Mouse (Mus musculus) midbrain, embryonic 12.5 days (tissue): ENCODE data around the gene Coasy. TPM values are rescaled to one million over a fixed set of nuclear protein-coding genes. Genes with fewer than 3 reads are reported as not detected.

Source experiments
- ATAC-seq: fragments of 200-750 bp; cut with Nextera tagmentation; 2 replicates; pipeline ENCODE4 v1.8.0; 2017; ENCODE audit warnings: low read depth, moderate TSS enrichment, moderate library complexity; ENCODE audit not compliant: low FRiP score
- H3K27ac ChIP-seq: fragments of 300-500 bp; sonication (generic); replicated peaks from 2 replicates; pipeline ENCODE4 v1.5.1; 2016; ENCODE audit warnings: mild to moderate bottlenecking
- H3K27me3 ChIP-seq: fragments of 300-500 bp; sonication (generic); 2 replicates; pipeline ENCODE4 v1.6.1; 2016; ENCODE audit warnings: mild to moderate bottlenecking
- H3K36me3 ChIP-seq: fragments of 300-500 bp; sonication (generic); 2 replicates; pipeline ENCODE4 v1.6.1; 2016
- H3K4me1 ChIP-seq: fragments of 300-500 bp; sonication (generic); 2 replicates; pipeline ENCODE4 v1.6.1; 2016
- H3K4me2 ChIP-seq: fragments of 300-500 bp; sonication (generic); replicated peaks from 2 replicates; pipeline ENCODE4 v1.6.1; 2016; ENCODE audit warnings: mild to moderate bottlenecking, moderate library complexity
- H3K4me3 ChIP-seq: fragments of 300-500 bp; sonication (generic); 2 replicates; pipeline ENCODE4 v1.5.1; 2016; ENCODE audit warnings: mild to moderate bottlenecking
- H3K9ac ChIP-seq: fragments of 300-500 bp; sonication (generic); replicated peaks from 2 replicates; pipeline ENCODE4 v1.6.1; 2016; ENCODE audit warnings: mild to moderate bottlenecking, moderate library complexity
- H3K9me3 ChIP-seq: fragments of 300-500 bp; sonication (generic); 2 replicates; pipeline ENCODE4 v1.6.1; 2016; ENCODE audit warnings: mild to moderate bottlenecking
- WGBS: fragments of 180-500 bp; shearing (Covaris S2); methylation state at CpG from one replicate; pipeline ENCODE4 v1.1.7; 2016; 5-methylcytosine and 5-hydroxymethylcytosine counted together
- polyA plus RNA-seq: library from polyadenylated mRNA; unstranded; fragments of >200 nt; fragmentation: Nextera tagmentation; extraction: Ambion mirVana; gene quantifications from 2 replicates; pipeline ENCODE4 v1.2.1, GENCODE M21; 2016

Coasy gene
- polyA plus RNA-seq, 1 experiment from 2014 or later = 53.9 TPM

DNA sequence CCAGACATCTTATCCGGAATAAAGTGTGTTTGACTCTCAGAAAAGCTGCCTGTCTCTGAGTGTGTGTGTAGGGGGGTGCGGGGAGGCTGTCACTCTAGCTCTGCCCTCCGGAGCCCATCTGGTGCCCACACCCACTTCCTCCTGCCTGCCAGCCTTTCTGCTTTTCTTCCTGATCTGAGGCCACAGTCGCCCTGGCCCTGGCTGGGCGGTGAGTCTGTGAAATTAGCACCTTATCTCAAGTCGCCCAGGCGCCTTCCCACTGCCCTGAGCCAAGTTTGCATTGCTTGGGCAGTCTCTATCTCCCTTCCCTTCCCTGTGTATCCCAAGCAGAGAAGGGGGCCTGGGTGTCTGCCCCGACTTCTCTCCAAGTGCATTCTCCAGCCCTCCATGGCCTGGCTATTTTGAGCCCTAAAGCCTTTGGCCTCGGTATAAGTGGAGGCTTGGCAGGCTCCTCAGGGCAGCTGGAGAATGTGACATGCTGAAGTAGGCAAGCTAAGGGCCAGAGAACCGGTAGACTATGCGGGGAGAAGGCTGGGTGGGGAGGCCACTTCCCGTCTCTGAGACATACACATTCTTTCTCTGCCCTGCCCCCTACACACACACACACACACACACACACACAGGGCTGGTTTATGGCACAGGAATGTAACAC lies 18.6 kb upstream of the Coasy start:
- Histone ChIP-seq H3K4me3 (no peak overlapping the region), H3K27ac (peak overlapping the region; percentile 58), H3K9ac (no peak overlapping the region), H3K4me2 (no peak overlapping the region), H3K4me1 (peaks cover 5% of the 10 kb centered on the region; the same call in 1 of the 2 replicates), H3K36me3 (peaks cover 55% of the 10 kb centered on the region), H3K27me3 (peaks cover 8% of the 10 kb centered on the region), H3K9me3 (no peaks in the 10 kb centered on the region)
- no peak for ATAC-seq
- WGBS = 69% methylated on average over 12 of the region's 12 CpGs

DNA sequence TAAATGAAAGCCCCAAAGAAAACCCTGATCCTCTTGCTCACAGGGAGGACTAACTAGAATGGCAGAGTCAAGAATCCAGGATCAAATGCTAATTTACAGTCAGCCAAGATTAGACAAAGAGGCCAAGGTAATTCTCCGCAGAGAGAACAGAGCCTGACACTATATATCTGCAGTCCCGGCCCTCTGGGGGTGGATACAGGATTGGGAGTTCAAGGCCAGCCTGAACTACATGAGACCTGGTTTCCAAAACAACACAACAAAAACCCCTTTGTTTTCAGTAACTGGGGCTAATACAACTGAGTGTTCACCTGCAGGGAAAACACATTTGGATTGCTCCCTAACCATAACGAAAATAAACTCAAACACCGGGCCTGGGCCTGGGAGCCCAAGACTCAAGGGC lies 17.9 kb upstream of the Coasy start:
- 88% methylated on average over 4 of the region's 4 CpGs for WGBS
- H3K9me3 ChIP-seq = no peaks in the 10 kb centered on the region
- no peak overlapping the region for H3K4me3 ChIP-seq
- peaks cover 8% of the 10 kb centered on the region for H3K27me3 ChIP-seq
- peaks cover 48% of the 10 kb centered on the region for H3K36me3 ChIP-seq
- H3K4me2 ChIP-seq = no peak overlapping the region
- no peak overlapping the region for H3K9ac ChIP-seq
- peaks cover 7% of the 10 kb centered on the region for H3K4me1 ChIP-seq
- 0 out of 2 replicates have a peak overlapping the region, but pooled peaks have one; percentile 58 for H3K27ac ChIP-seq
- no peak for ATAC-seq

DNA sequence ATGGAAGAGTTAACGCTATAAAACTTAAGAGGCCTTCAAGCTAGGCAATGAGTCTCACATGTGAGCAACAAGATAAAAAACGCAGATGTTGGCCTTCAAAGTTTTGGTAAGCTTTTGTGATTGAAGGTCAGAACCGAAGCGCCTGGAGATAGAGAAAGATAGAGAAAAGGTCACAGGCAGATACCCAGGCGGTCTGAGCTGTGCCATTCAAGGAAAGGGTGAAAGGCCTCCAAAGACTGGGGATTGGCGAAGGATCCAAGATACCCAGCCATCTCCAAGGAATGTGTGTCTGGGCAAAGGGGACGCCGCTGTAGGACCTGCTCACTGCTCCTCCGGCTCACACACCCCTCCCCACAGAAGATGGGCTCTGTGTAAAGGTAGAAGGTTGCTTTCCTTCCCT lies 17.4 kb upstream of the Coasy start:
- 92% methylated on average over 9 of the region's 9 CpGs for WGBS
- Histone ChIP-seq H3K4me2 (no peak overlapping the region), H3K9ac (no peak overlapping the region), H3K4me1 (peaks cover 8% of the 10 kb centered on the region), H3K9me3 (no peaks in the 10 kb centered on the region), H3K36me3 (peaks cover 43% of the 10 kb centered on the region), H3K4me3 (no peak overlapping the region), H3K27me3 (peaks cover 8% of the 10 kb centered on the region), H3K27ac (no peak overlapping the region)
- no peak for ATAC-seq

DNA sequence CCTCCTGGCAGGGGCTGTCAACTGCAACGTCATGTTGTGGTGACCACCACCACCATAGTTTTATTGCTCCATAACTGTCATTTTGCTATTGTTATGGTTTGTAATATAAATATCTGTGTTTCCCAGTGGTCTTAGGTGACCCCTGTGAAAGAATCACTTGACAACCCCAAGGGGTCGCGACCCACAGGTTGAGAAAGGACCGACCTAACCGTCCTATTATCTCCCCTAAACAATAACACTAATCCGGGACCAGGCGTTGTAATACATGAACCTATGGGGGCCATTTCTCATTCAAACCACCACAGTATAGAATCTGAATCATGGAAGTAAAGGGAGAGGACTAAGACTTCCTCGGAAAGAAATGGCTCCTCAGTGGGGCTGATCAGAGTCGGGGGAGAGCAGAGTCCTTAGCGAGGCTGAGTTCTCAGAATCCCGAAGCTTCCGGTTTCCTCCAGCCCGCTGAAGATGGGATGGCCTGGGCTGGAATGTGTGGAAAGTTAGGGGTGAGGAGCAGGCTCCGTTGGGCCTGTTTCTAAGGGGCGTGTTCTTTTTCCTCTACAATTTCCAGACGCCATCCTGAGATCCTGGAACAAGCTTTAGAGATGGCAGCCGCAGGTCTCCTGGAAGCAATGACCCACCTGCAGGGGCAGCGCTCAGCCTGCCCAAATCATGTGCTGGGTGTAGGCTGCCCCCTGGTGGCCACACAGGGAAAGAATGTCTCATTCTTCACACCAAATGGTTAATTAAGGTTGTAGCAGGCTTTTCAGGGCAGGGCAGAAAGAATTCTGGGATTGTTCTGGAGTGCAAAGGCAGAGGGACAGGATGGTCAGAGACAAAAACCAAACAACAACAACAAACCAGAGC lies 15.6 kb upstream of the Coasy start:
- 0 out of 2 replicates have a peak, but pooled peaks have one; percentile 41 for ATAC-seq
- H3K27ac ChIP-seq = 0 out of 2 replicates have a peak overlapping the region, but pooled peaks have one; percentile 22
- 14% methylated on average over 18 of the region's 18 CpGs for WGBS
- peaks cover 25% of the 10 kb centered on the region for H3K36me3 ChIP-seq
- no peaks in the 10 kb centered on the region for H3K9me3 ChIP-seq
- peak overlapping the region; percentile 60 for H3K4me2 ChIP-seq
- H3K9ac ChIP-seq = no peak overlapping the region; the same call in 1 of the 2 replicates
- H3K4me1 ChIP-seq = peaks cover 18% of the 10 kb centered on the region
- H3K4me3 ChIP-seq = peak overlapping the region; percentile 35
- H3K27me3 ChIP-seq = peaks cover 20% of the 10 kb centered on the region

DNA sequence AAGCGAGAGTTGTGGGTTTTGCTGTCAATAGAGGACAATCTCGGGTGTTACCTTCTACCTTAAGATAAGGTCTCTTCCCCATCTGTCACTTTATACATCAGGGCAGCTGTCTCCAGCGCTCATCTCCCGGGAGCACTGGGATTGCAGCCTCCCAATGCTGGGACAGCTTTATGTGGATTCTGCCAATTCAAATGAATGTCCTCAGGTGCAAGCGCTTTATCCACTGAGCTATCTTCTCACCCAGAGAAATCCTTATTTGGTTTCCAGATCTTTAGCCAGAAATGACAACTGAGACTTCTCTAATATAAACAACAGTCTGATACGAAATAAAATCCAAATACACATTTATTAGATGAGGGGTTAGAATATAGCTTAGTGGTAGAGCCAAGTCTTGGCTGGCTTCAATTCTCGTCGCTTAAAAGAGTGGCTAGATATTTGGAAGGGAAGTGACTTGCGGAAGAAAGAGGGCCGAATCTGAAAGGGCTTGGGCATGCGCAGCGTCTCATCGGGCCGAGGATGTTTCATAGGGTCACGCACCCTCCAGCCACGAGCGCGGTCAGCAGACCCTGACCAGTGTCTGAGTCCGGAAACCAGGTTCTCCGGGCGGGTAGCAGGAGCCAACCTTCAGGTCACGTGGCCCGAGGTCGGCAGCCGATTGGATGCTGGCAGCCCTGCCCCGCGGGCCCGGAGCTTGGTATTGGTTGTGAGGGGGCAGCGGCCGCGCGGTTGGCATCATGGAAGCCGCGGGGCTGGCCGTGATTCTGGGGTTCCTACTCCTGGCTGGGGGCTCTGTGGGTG lies 12.8 kb upstream of the Coasy start, which contains the start of gene Naglu:
Gene Naglu, plus strand, starts transcription at position 622 of the 798 bp plus-strand sequence.
- Histone ChIP-seq H3K27me3 (peaks cover 28% of the 10 kb centered on the region), H3K4me2 (peak within 1 kb of the TSS; percentile 99), H3K9ac (peak within 1 kb of the TSS; percentile 80), H3K4me1 (peaks cover 18% of the 10 kb centered on the region), H3K4me3 (peak within 1 kb of the TSS; percentile 85), H3K9me3 (no peaks in the 10 kb centered on the region), H3K27ac (0 out of 2 replicates have a peak within 1 kb of the TSS, but pooled peaks have one; percentile 20), H3K36me3 (no peaks in the 10 kb centered on the region)
- 4% methylated on average over 35 of the region's 35 CpGs for WGBS
- ATAC-seq = peak; percentile 92

DNA sequence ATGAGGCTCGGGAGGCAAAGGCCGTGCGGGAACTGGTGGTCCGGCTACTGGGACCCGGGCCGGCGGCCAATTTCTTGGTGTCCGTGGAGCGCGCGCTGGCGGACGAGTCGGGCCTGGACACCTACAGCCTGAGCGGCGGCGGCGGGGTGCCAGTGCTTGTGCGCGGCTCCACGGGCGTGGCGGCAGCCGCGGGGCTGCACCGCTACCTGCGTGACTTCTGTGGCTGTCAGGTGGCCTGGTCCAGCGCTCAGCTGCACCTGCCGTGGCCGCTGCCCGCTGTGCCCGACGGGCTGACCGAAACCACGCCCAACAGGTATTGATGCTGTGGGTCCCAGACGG lies 12.2 kb upstream of the Coasy start:
- no peaks in the 10 kb centered on the region for H3K36me3 ChIP-seq
- peaks cover 28% of the 10 kb centered on the region for H3K27me3 ChIP-seq
- H3K4me3 ChIP-seq = peak overlapping the region; percentile 85
- peak overlapping the region; percentile 99 for H3K4me2 ChIP-seq
- under 1% methylated on average over 36 of the region's 36 CpGs for WGBS
- H3K27ac ChIP-seq = 0 out of 2 replicates have a peak overlapping the region, but pooled peaks have one; percentile 20
- peak; percentile 65 for ATAC-seq
- peak overlapping the region; percentile 80 for H3K9ac ChIP-seq
- H3K4me1 ChIP-seq = peaks cover 18% of the 10 kb centered on the region
- no peaks in the 10 kb centered on the region for H3K9me3 ChIP-seq

DNA sequence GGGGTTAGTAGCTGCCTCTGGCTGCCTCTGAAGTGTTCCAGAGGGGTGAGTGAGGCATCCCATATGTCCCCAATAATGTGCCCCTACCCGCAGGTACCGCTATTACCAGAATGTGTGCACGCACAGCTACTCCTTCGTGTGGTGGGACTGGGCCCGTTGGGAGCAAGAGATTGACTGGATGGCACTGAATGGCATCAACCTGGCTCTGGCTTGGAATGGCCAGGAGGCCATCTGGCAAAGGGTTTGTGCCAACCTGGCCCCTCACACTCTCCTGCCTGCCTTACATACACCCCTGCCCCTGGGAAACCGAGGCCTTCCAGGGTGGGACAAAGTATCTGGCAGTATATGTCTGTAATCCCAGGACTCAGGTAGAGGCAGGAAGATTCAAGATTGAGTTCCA lies 11.4 kb upstream of the Coasy start:
- Histone ChIP-seq H3K36me3 (no peaks in the 10 kb centered on the region), H3K27me3 (peaks cover 28% of the 10 kb centered on the region), H3K9me3 (no peaks in the 10 kb centered on the region), H3K4me1 (peaks cover 18% of the 10 kb centered on the region), H3K27ac (no peak overlapping the region), H3K9ac (peak overlapping the region; percentile 80; the same call in 1 of the 2 replicates), H3K4me3 (peak overlapping the region; percentile 85; the same call in 1 of the 2 replicates), H3K4me2 (peak overlapping the region; percentile 99)
- ATAC-seq = no peak
- 77% methylated on average over 6 of the region's 6 CpGs for WGBS

DNA sequence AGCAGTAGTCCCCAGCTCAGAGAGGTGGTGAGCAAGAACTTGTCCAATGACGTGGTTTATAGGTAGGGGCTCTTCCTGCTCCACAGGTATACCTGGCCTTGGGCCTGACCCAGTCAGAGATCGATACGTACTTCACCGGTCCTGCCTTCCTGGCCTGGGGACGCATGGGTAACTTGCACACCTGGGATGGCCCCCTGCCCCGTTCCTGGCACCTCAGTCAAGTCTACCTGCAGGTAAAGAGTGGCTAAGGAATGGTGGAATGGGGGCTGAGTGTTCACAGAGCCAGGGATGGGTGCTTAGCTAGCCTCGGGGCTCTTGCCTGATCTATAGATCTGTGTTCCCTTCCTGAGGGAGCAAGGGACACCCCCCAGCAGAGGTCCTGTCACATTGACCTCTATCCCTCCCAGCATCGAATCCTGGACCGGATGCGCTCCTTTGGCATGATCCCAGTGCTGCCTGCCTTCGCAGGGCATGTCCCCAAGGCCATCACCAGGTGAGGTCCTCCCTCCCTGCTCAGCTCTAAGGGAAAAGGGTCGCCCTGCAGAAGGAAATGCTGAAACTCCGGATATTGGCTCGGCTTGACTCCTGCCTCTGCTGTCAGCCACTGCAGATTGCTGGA lies 10.4 kb upstream of the Coasy start:
- Histone ChIP-seq H3K4me3 (no peak overlapping the region), H3K27me3 (peaks cover 37% of the 10 kb centered on the region), H3K36me3 (peaks cover 4% of the 10 kb centered on the region; the same call in 1 of the 2 replicates), H3K27ac (no peak overlapping the region), H3K4me2 (no peak overlapping the region), H3K9me3 (no peaks in the 10 kb centered on the region), H3K9ac (no peak overlapping the region), H3K4me1 (peaks cover 17% of the 10 kb centered on the region)
- no peak for ATAC-seq
- 73% methylated on average over 14 of the region's 14 CpGs for WGBS

DNA sequence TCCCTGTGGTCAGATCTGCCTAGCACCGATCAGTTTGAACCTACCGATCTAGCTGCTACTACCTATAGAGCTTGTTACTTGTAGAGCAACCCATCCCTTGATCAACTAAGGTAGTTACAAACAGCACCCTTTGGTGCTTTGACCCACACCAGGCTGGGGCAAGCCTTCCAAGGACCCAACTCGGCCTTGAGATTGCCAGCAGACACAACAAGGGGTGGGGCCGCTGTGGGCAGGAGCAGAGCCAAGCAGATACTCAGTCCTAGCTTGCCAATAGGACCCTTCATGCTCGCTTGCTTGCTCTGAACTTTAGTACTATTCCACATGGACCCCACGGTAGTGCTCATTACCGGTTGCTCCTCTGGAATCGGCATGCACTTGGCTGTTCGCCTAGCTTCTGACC lies 4.2 kb upstream of the Coasy start, which contains the start of gene Hsd17b1:
Gene Hsd17b1, plus strand, starts transcription at position 291 of the 400 bp plus-strand sequence.
- H3K27me3 ChIP-seq = peaks cover 56% of the 10 kb centered on the region
- H3K36me3 ChIP-seq = peaks cover 4% of the 10 kb centered on the region; the same call in 1 of the 2 replicates
- no peak for ATAC-seq

DNA sequence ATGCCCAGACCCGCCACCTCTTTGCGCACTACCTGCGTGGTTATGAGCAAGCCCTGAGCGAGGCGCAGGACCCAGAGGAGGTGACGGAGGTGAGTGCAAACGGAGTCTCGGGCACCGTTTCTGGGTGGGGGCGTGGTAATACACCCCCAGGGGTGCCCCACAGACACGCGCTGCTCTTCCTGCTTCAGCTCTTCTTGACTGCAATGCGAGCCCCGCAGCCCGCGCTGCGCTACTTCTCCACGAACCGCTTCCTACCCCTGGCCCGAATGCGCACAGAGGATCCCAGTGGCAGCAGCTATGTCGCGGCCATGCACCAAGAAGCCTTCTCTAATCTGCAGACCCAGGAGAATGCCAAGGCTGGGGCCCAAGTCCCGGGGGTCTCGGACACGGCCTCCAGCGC lies 2.6 kb upstream of the Coasy start:
- WGBS = 3% methylated on average over 26 of the region's 27 CpGs
- Histone ChIP-seq H3K36me3 (peaks cover 4% of the 10 kb centered on the region; the same call in 1 of the 2 replicates), H3K4me2 (no peak overlapping the region), H3K9me3 (no peaks in the 10 kb centered on the region), H3K9ac (no peak overlapping the region), H3K4me3 (no peak overlapping the region), H3K27me3 (peaks cover 56% of the 10 kb centered on the region), H3K4me1 (peaks cover 17% of the 10 kb centered on the region), H3K27ac (no peak overlapping the region)
- ATAC-seq = no peak

More for the DNA sequence above, 4.2 kb upstream of the Coasy start, which contains the start of gene Hsd17b1:
- 66% methylated on average over 9 of the region's 9 CpGs for WGBS
- H3K9me3 ChIP-seq = no peaks in the 10 kb centered on the region
- no peak within 1 kb of the TSS for H3K27ac ChIP-seq
- H3K9ac ChIP-seq = no peak within 1 kb of the TSS
- peaks cover 11% of the 10 kb centered on the region for H3K4me1 ChIP-seq
- no peak within 1 kb of the TSS for H3K4me2 ChIP-seq
- no peak within 1 kb of the TSS for H3K4me3 ChIP-seq

DNA sequence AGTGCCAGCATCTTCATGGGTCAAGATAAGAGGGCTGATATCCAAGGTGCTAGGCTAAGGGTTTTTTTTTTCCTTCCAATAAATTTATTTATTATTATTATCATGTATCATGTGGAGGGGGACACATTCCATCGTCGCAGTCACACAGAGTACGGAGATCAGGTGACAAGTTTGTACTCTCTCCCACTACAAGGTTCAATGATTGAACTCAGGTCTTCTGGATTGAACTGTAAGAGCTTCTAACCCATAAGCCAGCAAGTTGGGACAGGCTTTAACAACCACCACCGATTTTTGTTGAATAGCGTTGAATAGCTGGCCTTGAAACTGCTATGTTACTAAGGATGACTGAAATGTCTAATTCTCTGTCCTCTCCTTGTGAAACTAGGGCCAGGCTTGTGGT lies 1.9 kb upstream of the Coasy start:
- no peak overlapping the region for H3K4me2 ChIP-seq
- 67% methylated on average over 5 of the region's 5 CpGs for WGBS
- no peak overlapping the region for H3K27ac ChIP-seq
- H3K27me3 ChIP-seq = peaks cover 56% of the 10 kb centered on the region
- ATAC-seq = no peak
- no peak overlapping the region for H3K4me3 ChIP-seq
- peaks cover 17% of the 10 kb centered on the region for H3K4me1 ChIP-seq
- no peak overlapping the region for H3K9ac ChIP-seq
- H3K9me3 ChIP-seq = no peaks in the 10 kb centered on the region
- peaks cover 4% of the 10 kb centered on the region; the same call in 1 of the 2 replicates for H3K36me3 ChIP-seq
